Mouse (Mus musculus): ENCODE results near the gene Mboat1. TPM values are rescaled to one million over a fixed set of nuclear protein-coding genes. Genes with fewer than 3 reads are reported as not detected.
A peak's percentile ranks its signal among the peaks of the same experiment; 100 is the strongest.

Gene Mboat1
- total RNA-seq, 2 experiments from 2014 or later: 1.5 to 2.0 TPM

- DNase-seq: no peak
Observed at GRCm38 (mm10) chr13:30252692-30253091, 116.4 kb downstream of the Mboat1 start.

- no peak for DNase-seq
Observed at GRCm38 (mm10) chr13:30253636-30254264, 117.5 kb downstream of the Mboat1 start.

GRCm38 (mm10) chr13:30254421-30254820, 118.1 kb downstream of the Mboat1 start:
- DNase-seq: no peak

- DNase-seq: no peak
Observed at GRCm38 (mm10) chr13:30258802-30259201, 122.5 kb downstream of the Mboat1 start.

- DNase-seq: no peak
Observed at GRCm38 (mm10) chr13:30259326-30259725, 123.0 kb downstream of the Mboat1 start.

GRCm38 (mm10) chr13:30259912-30260560, 123.7 kb downstream of the Mboat1 start:
- peak; percentile 65 to 74 for DNase-seq

GRCm38 (mm10) chr13:30263681-30264080, 127.4 kb downstream of the Mboat1 start:
- no peak for DNase-seq

- DNase-seq: no peak
Observed at GRCm38 (mm10) chr13:30264303-30264702, 128.0 kb downstream of the Mboat1 start.

GRCm38 (mm10) chr13:30264765-30265164, 128.5 kb downstream of the Mboat1 start:
- DNase-seq: no peak

GRCm38 (mm10) chr13:30266036-30266435, 129.7 kb downstream of the Mboat1 start:
- DNase-seq: no peak

- peak in 1 of 2 experiments; percentile 29 for DNase-seq
Observed at GRCm38 (mm10) chr13:30272040-30272686, 135.9 kb downstream of the Mboat1 start.

Other genes starting within 250 kb of the Mboat1 start
- gene E2f3, start 150.4 kb upstream of the Mboat1 start, total RNA-seq (2021): 10 to 100 TPM; 25.5 to 25.6 TPM
- gene Agtr1a, start 200.0 kb downstream of the Mboat1 start, total RNA-seq (2021): 1 to 10 TPM; 1.7 to 2.4 TPM

Data from layer of hippocampus, postnatal 36 days (tissue).